Mouse (Mus musculus): Measurements from ENCODE around the gene Calm2. TPM values are rescaled to one million over a fixed set of nuclear protein-coding genes. Genes with fewer than 3 reads are reported as not detected.

Calm2 gene
- polyA plus RNA-seq, 1 experiment from 2014 or later: 1,028 TPM

DNA sequence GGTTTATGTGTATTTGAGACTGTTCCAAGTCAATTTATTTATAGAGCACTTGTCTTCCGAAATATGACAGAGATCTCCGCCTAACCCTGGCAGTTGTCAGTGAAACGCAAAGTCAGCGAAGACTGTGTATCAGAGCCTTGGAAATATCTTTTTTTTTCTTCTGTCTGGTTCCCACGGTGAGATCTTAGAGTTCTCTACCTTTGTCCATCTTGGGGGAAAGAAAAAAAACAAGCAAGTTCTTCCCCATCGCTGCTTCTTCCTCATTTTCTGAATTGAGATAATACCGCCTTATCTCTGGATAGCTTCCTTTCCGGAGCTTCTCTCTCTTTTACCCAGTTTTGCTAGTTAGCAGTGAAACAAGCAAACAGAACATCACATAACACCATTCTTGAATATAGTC lies 2.1 kb upstream of the Calm2 start:
- 88% methylated on average over 8 of the region's 8 CpGs for WGBS
- ATAC-seq (ENCODE audit: low read depth) (no peak), DNase-seq (ENCODE audit: low spot score) (no peak)
- H3K4me1 ChIP-seq (ENCODE audit: control insufficient read depth, insufficient read depth, low read length): peaks cover 15% of the 10 kb centered on the region
- no peak overlapping the region for H3K9ac ChIP-seq (ENCODE audit: low read depth, low read length)
- H3K36me3 ChIP-seq (ENCODE audit: control insufficient read depth, insufficient read depth, low read length): peaks cover 6% of the 10 kb centered on the region; the same call in 1 of the 2 replicates
- H3K4me3 ChIP-seq (ENCODE audit: low read depth, low read length): no peak overlapping the region
- H3K27me3 ChIP-seq (replicated peaks; ENCODE audit: control insufficient read depth, insufficient read depth, low read length): no peaks in the 10 kb centered on the region
- no peak overlapping the region for H3K4me2 ChIP-seq (ENCODE audit: low read depth, low read length)
- no peak overlapping the region for H3K27ac ChIP-seq (replicated peaks; ENCODE audit: low read depth, low read length)
- no peaks in the 10 kb centered on the region for H3K9me3 ChIP-seq (ENCODE audit: control insufficient read depth, low read length)

GRCm38 (mm10) chr17:87448339-87448738 lies 1.6 kb upstream of the Calm2 start:
- 91% methylated on average over 9 of the region's 9 CpGs for WGBS
- H3K4me3 ChIP-seq (ENCODE audit: low read depth, low read length): no peak overlapping the region
- DNase-seq (ENCODE audit: low spot score): no peak

DNA sequence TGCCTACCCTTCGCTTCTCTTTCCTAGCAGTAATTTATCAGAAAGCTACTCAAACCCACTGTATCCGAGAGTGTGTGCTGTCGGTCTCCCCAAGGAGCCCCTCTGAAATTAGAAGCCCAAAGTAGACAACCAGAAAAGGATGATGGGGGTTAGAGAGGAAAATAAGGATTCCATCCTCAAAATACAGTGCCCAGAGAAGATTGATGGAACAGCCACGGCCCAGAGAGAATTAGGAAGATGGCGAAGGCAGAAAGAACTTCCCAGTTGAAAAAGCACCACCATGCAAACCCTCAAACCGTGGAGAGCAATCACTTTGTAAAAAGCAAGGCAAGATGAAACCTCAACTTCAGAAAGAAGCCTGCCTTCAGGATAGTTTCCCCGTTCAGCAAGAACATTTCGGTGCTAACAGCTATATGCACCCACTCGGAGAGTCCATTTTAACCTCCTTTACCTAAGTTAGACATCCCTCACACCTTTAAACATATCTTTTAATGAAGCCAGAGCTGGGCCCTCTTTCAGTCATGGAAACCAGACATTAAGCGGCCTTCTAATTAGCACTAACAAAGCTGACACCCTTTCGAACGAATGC lies 971 bp upstream of the Calm2 start:
- Histone ChIP-seq H3K4me1 (ENCODE audit: control insufficient read depth, insufficient read depth, low read length) (peaks cover 26% of the 10 kb centered on the region), H3K9ac (ENCODE audit: low read depth, low read length) (peak overlapping the region; percentile 90), H3K27ac (replicated peaks; ENCODE audit: low read depth, low read length) (peak overlapping the region; percentile 94), H3K36me3 (ENCODE audit: control insufficient read depth, insufficient read depth, low read length) (peaks cover 7% of the 10 kb centered on the region; the same call in 1 of the 2 replicates), H3K4me2 (ENCODE audit: low read depth, low read length) (peak overlapping the region; percentile 73), H3K9me3 (ENCODE audit: control insufficient read depth, low read length) (no peaks in the 10 kb centered on the region), H3K4me3 (ENCODE audit: low read depth, low read length) (peak overlapping the region; percentile 84), H3K27me3 (replicated peaks; ENCODE audit: control insufficient read depth, insufficient read depth, low read length) (no peaks in the 10 kb centered on the region)
- no peak for DNase-seq (ENCODE audit: low spot score)
- 42% methylated on average over 12 of the region's 12 CpGs for WGBS
- ATAC-seq (ENCODE audit: low read depth): no peak

More at GRCm38 (mm10) chr17:87448339-87448738, 1.6 kb upstream of the Calm2 start:
- Histone ChIP-seq H3K36me3 (ENCODE audit: control insufficient read depth, insufficient read depth, low read length) (peaks cover 7% of the 10 kb centered on the region; the same call in 1 of the 2 replicates), H3K4me2 (ENCODE audit: low read depth, low read length) (no peak overlapping the region), H3K9me3 (ENCODE audit: control insufficient read depth, low read length) (no peaks in the 10 kb centered on the region), H3K27ac (replicated peaks; ENCODE audit: low read depth, low read length) (no peak overlapping the region), H3K9ac (ENCODE audit: low read depth, low read length) (no peak overlapping the region), H3K4me1 (ENCODE audit: control insufficient read depth, insufficient read depth, low read length) (peaks cover 20% of the 10 kb centered on the region), H3K27me3 (replicated peaks; ENCODE audit: control insufficient read depth, insufficient read depth, low read length) (no peaks in the 10 kb centered on the region)
- no peak for ATAC-seq (ENCODE audit: low read depth)

GRCm38 (mm10) chr17:87445917-87446766 lies 593 bp downstream of the Calm2 start:
- Histone ChIP-seq H3K4me3 (ENCODE audit: low read depth, low read length) (peak overlapping the region; percentile 84), H3K4me1 (ENCODE audit: control insufficient read depth, insufficient read depth, low read length) (peaks cover 30% of the 10 kb centered on the region), H3K4me2 (ENCODE audit: low read depth, low read length) (peak overlapping the region; percentile 85), H3K36me3 (ENCODE audit: control insufficient read depth, insufficient read depth, low read length) (peaks cover 12% of the 10 kb centered on the region), H3K27me3 (replicated peaks; ENCODE audit: control insufficient read depth, insufficient read depth, low read length) (no peaks in the 10 kb centered on the region), H3K27ac (replicated peaks; ENCODE audit: low read depth, low read length) (peak overlapping the region; percentile 94), H3K9ac (ENCODE audit: low read depth, low read length) (peak overlapping the region; percentile 90), H3K9me3 (ENCODE audit: control insufficient read depth, low read length) (no peaks in the 10 kb centered on the region)
- DNase-seq (ENCODE audit: low spot score): peak; percentile 87
- peak; percentile 72 for ATAC-seq (ENCODE audit: low read depth)
- WGBS: 2% methylated on average over 23 of the region's 86 CpGs

DNA sequence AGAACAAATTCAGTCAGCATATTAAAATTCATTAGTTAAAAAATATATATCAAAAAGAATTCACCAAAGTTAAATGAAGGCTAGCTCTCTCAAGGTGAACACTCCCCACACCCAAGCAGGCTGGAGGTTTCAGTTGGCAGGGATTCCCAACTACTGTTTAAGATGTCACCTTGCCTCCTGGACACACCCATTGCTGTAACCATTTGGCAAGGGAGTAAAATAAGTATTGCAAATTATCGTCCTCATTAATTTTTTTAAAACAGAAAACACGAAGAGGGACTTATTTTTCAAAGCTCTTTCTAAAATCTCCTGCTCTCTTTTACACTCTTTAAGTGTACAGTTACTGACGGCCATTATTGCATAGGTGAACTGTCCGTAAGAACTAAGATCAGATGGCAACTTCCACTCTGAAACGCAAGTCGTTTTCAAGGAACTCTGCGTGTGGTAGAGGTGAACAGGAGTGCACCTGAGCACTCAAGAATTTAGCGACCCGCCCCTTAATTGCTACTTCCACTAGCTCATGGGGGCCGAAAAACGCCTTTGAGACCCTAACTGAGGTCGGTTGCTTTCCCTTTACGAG lies 1.3 kb downstream of the Calm2 start:
- peak overlapping the region; percentile 84 for H3K4me3 ChIP-seq (ENCODE audit: low read depth, low read length)
- no peak for DNase-seq (ENCODE audit: low spot score)
- no peak for ATAC-seq (ENCODE audit: low read depth)
- WGBS: under 1% methylated on average over 13 of the region's 13 CpGs
- peak overlapping the region; percentile 85 for H3K4me2 ChIP-seq (ENCODE audit: low read depth, low read length)
- H3K27ac ChIP-seq (replicated peaks; ENCODE audit: low read depth, low read length): peak overlapping the region; percentile 94
- H3K4me1 ChIP-seq (ENCODE audit: control insufficient read depth, insufficient read depth, low read length): peaks cover 30% of the 10 kb centered on the region
- no peaks in the 10 kb centered on the region for H3K9me3 ChIP-seq (ENCODE audit: control insufficient read depth, low read length)
- H3K27me3 ChIP-seq (replicated peaks; ENCODE audit: control insufficient read depth, insufficient read depth, low read length): no peaks in the 10 kb centered on the region
- H3K9ac ChIP-seq (ENCODE audit: low read depth, low read length): peak overlapping the region; percentile 90
- peaks cover 13% of the 10 kb centered on the region for H3K36me3 ChIP-seq (ENCODE audit: control insufficient read depth, insufficient read depth, low read length)

GRCm38 (mm10) chr17:87444763-87445162 lies 2.0 kb downstream of the Calm2 start:
- no peaks in the 10 kb centered on the region for H3K9me3 ChIP-seq (ENCODE audit: control insufficient read depth, low read length)
- H3K4me2 ChIP-seq (ENCODE audit: low read depth, low read length): peak overlapping the region; percentile 85
- DNase-seq (ENCODE audit: low spot score) (no peak), ATAC-seq (ENCODE audit: low read depth) (no peak)
- H3K36me3 ChIP-seq (ENCODE audit: control insufficient read depth, insufficient read depth, low read length): peaks cover 13% of the 10 kb centered on the region
- WGBS: 51% methylated on average over 4 of the region's 4 CpGs
- H3K9ac ChIP-seq (ENCODE audit: low read depth, low read length): peak overlapping the region; percentile 36; the same call in 1 of the 2 replicates
- H3K27me3 ChIP-seq (replicated peaks; ENCODE audit: control insufficient read depth, insufficient read depth, low read length): no peaks in the 10 kb centered on the region
- peaks cover 30% of the 10 kb centered on the region for H3K4me1 ChIP-seq (ENCODE audit: control insufficient read depth, insufficient read depth, low read length)
- peak overlapping the region; percentile 25 for H3K4me3 ChIP-seq (ENCODE audit: low read depth, low read length)
- no peak overlapping the region for H3K27ac ChIP-seq (replicated peaks; ENCODE audit: low read depth, low read length)

DNA sequence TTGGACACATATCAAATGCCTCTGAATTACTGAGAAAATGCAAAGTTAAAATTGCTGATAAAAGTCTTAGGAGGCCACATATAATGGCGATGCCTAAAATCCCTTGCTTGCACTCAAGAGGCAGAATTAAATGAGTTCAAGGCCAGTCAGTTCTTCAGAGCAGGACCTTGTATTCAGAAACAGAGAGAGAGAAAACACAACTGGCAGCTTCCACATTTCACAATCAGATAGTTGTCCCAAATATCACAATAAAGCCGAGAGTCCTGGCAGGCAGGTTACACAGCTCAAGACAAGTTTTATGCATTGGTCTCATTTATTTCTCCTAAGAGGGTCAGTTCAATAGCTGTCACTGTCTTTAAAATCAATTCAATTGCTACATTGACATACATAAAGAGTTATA lies 5.2 kb downstream of the Calm2 start:
- WGBS: 75% methylated on average over 2 of the region's 2 CpGs
- DNase-seq (ENCODE audit: low spot score): no peak
- Histone ChIP-seq H3K27ac (replicated peaks; ENCODE audit: low read depth, low read length) (no peak overlapping the region), H3K9ac (ENCODE audit: low read depth, low read length) (no peak overlapping the region), H3K4me3 (ENCODE audit: low read depth, low read length) (no peak overlapping the region), H3K9me3 (ENCODE audit: control insufficient read depth, low read length) (no peaks in the 10 kb centered on the region), H3K4me1 (ENCODE audit: control insufficient read depth, insufficient read depth, low read length) (peaks cover 25% of the 10 kb centered on the region), H3K36me3 (ENCODE audit: control insufficient read depth, insufficient read depth, low read length) (peaks cover 13% of the 10 kb centered on the region), H3K4me2 (ENCODE audit: low read depth, low read length) (no peak overlapping the region), H3K27me3 (replicated peaks; ENCODE audit: control insufficient read depth, insufficient read depth, low read length) (no peaks in the 10 kb centered on the region)
- ATAC-seq (ENCODE audit: low read depth): no peak

GRCm38 (mm10) chr17:87439441-87439840 lies 7.3 kb downstream of the Calm2 start:
- Histone ChIP-seq H3K9me3 (ENCODE audit: control insufficient read depth, low read length) (no peaks in the 10 kb centered on the region), H3K9ac (ENCODE audit: low read depth, low read length) (no peak overlapping the region), H3K4me1 (ENCODE audit: control insufficient read depth, insufficient read depth, low read length) (peaks cover 21% of the 10 kb centered on the region), H3K36me3 (ENCODE audit: control insufficient read depth, insufficient read depth, low read length) (peaks cover 28% of the 10 kb centered on the region), H3K27ac (replicated peaks; ENCODE audit: low read depth, low read length) (no peak overlapping the region), H3K27me3 (replicated peaks; ENCODE audit: control insufficient read depth, insufficient read depth, low read length) (no peaks in the 10 kb centered on the region), H3K4me3 (ENCODE audit: low read depth, low read length) (no peak overlapping the region), H3K4me2 (ENCODE audit: low read depth, low read length) (no peak overlapping the region)
- WGBS: 83% methylated on average over 2 of the region's 2 CpGs
- ATAC-seq (ENCODE audit: low read depth) (no peak), DNase-seq (ENCODE audit: low spot score) (no peak)
